Mouse (Mus musculus): Measurements from ENCODE around the gene Cd40. TPM values are rescaled to one million over a fixed set of nuclear protein-coding genes. Genes with fewer than 3 reads are reported as not detected.

Gene Cd40
- polyA plus RNA-seq, 1 experiment from 2014 or later = 4.5 TPM

DNA sequence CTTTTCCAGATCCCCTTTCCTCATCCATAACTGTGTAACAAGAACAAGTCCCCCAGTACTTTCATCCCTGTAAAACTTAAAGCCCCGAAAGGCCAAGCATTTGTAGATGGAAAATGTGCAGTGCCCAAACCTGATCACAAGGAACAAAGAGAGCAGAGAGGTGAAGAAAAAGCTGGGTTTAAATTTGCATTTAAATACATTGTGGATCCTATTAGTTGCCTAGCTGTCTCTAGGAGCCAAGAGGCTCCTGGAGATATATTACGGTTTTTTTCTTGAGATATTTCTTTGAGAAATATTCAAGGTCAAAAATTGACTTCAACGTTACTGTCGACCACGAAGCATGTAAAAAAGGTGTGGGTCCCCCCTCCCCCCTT is 20.4 kb upstream of the Cd40 start:
- H3K27ac ChIP-seq (ENCODE audit: low read depth) = no peak overlapping the region
- no peak for TF ChIP-seq EP300 (IDR thresholded peaks at IDR 0.05; ENCODE audit: low read depth)
- TF ChIP-seq CTCF (IDR thresholded peaks at IDR 0.05; ENCODE audit: low read depth) = no peak
- ATAC-seq (no peak), DNase-seq (no peak)
- H3K4me3 ChIP-seq (ENCODE audit: low read depth, low read length) = peak overlapping the region; percentile 71
- no peaks in the 10 kb centered on the region for H3K27me3 ChIP-seq (ENCODE audit: insufficient read depth, low read length)
- peak overlapping the region; percentile 87; the same call in 1 of the 2 replicates for H3K9ac ChIP-seq (replicated peaks)
- peak overlapping the region; percentile 80 for H3K4me2 ChIP-seq (ENCODE audit: low read depth, low read length)
- H3K36me3 ChIP-seq (replicated peaks; ENCODE audit: insufficient read depth, low read length) = no peaks in the 10 kb centered on the region
- no peaks in the 10 kb centered on the region for H3K9me3 ChIP-seq (ENCODE audit: low read length)
- 52% methylated on average over 5 of the region's 5 CpGs for WGBS (ENCODE audit: insufficient replicate concordance)
- peaks cover 14% of the 10 kb centered on the region for H3K4me1 ChIP-seq (ENCODE audit: insufficient read depth)

DNA sequence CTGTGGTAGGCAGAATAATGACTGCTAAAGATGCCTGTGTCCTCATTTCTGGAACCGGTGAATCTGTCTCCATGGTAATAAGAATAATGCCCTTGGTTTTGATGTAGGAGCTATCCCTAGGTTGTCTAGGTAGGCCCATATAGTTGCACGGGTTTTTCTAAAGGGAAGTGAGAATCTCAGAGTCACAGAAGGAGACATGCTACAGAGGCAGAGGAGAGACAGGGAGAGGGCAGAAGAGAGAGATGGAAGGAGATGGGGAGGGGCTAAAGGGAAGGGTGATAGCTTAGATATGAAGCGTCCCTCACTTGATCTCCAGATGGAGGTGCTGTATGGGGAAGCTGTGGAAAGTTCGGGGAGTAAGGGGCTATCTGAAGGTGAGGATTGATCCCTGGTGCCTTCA is 18.0 kb upstream of the Cd40 start:
- Histone ChIP-seq H3K9ac (replicated peaks) (no peak overlapping the region), H3K4me2 (ENCODE audit: low read depth, low read length) (no peak overlapping the region), H3K36me3 (replicated peaks; ENCODE audit: insufficient read depth, low read length) (no peaks in the 10 kb centered on the region), H3K27me3 (ENCODE audit: insufficient read depth, low read length) (no peaks in the 10 kb centered on the region), H3K9me3 (ENCODE audit: low read length) (no peaks in the 10 kb centered on the region), H3K4me1 (ENCODE audit: insufficient read depth) (peaks cover 20% of the 10 kb centered on the region), H3K27ac (ENCODE audit: low read depth) (no peak overlapping the region), H3K4me3 (ENCODE audit: low read depth, low read length) (no peak overlapping the region)
- DNase-seq (no peak), ATAC-seq (no peak)
- 48% methylated on average over 4 of the region's 4 CpGs for WGBS (ENCODE audit: insufficient replicate concordance)
- TF ChIP-seq CTCF (IDR thresholded peaks at IDR 0.05; ENCODE audit: low read depth) (no peak), EP300 (IDR thresholded peaks at IDR 0.05; ENCODE audit: low read depth) (no peak)

DNA sequence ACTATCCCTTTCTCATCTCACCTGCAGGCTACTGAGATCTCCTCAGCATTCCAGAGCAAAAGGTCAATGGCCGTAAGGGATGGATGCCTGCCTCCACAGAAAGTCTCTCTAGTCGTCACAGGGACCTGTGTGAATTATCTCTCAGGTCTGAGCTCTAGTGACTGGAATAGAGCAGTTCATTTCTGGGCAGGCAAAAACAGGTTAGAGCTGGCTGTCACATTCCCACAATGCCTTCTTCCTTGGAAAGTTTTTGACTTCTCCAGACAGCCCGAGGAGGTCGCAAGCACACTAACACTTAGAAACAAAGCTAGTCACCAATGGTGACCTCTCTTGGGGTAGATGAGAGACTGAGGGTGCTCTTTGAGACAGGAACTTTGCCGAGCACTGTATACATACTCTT is 13.3 kb upstream of the Cd40 start:
- Histone ChIP-seq H3K9me3 (ENCODE audit: low read length) (no peaks in the 10 kb centered on the region), H3K4me1 (ENCODE audit: insufficient read depth) (peaks cover 6% of the 10 kb centered on the region; the same call in 1 of the 2 replicates), H3K36me3 (replicated peaks; ENCODE audit: insufficient read depth, low read length) (no peaks in the 10 kb centered on the region), H3K27ac (ENCODE audit: low read depth) (no peak overlapping the region), H3K4me3 (ENCODE audit: low read depth, low read length) (no peak overlapping the region), H3K27me3 (ENCODE audit: insufficient read depth, low read length) (no peaks in the 10 kb centered on the region), H3K4me2 (ENCODE audit: low read depth, low read length) (no peak overlapping the region), H3K9ac (replicated peaks) (no peak overlapping the region)
- TF ChIP-seq EP300 (IDR thresholded peaks at IDR 0.05; ENCODE audit: low read depth) (no peak), CTCF (IDR thresholded peaks at IDR 0.05; ENCODE audit: low read depth) (no peak)
- ATAC-seq (no peak), DNase-seq (no peak)
- WGBS (ENCODE audit: insufficient replicate concordance) = 84% methylated on average over 5 of the region's 5 CpGs

DNA sequence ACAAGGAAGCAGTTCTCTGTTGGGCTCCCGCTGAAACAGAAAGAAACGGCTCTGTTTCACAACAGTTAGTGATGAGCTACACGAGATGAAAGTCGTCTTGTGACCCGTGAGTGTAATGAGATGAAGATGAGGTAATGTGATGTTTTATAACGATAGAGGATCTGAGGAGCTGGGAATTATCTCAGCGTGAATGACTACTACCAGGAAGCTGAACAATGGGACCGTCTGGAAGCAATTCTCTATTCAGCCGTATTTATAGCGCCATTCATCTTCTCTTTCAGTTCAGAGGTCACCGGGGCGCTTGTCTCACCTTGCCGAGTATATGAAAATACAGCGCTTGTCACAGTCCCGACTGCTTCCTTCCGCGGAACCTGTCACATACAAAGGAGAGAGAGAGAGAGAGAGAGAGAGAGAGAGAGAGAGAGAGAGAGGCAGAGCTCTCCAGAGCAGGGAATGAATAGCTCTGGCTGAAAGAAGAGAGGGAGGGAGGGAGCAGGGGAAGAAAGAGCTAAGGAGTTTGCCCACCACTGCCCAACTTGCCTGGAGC is 12.3 kb upstream of the Cd40 start:
- H3K27ac ChIP-seq (ENCODE audit: low read depth) = no peak overlapping the region
- H3K9ac ChIP-seq (replicated peaks) = no peak overlapping the region
- no peaks in the 10 kb centered on the region for H3K9me3 ChIP-seq (ENCODE audit: low read length)
- no peaks in the 10 kb centered on the region for H3K27me3 ChIP-seq (ENCODE audit: insufficient read depth, low read length)
- no peak overlapping the region for H3K4me3 ChIP-seq (ENCODE audit: low read depth, low read length)
- DNase-seq (no peak), ATAC-seq (no peak)
- H3K4me1 ChIP-seq (ENCODE audit: insufficient read depth) = peaks cover 6% of the 10 kb centered on the region; the same call in 1 of the 2 replicates
- no peaks in the 10 kb centered on the region for H3K36me3 ChIP-seq (replicated peaks; ENCODE audit: insufficient read depth, low read length)
- H3K4me2 ChIP-seq (ENCODE audit: low read depth, low read length) = no peak overlapping the region
- WGBS (ENCODE audit: insufficient replicate concordance) = 24% methylated on average over 17 of the region's 17 CpGs
- TF ChIP-seq CTCF (IDR thresholded peaks at IDR 0.05; ENCODE audit: low read depth) (no peak), EP300 (IDR thresholded peaks at IDR 0.05; ENCODE audit: low read depth) (no peak)

DNA sequence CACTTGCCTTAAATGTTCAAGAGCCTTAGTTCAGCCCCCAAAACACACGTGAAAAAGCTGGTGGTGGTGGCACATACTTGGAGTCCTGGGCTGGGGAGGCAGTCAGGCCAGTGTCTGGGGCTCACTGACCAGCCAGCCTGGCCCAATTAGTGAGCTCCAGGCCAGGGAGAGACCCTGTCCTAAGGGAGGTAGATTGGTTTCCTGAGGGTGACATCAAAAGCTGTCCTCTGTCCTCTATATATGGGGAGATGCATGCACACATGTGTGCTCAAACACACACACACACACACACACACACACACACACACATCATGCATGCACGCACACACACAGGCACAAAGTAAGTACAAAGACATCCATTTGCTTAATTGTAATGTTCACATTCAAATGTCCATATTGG is 11.7 kb upstream of the Cd40 start:
- H3K4me2 ChIP-seq (ENCODE audit: low read depth, low read length) = no peak overlapping the region
- no peak overlapping the region for H3K27ac ChIP-seq (ENCODE audit: low read depth)
- no peak for DNase-seq
- H3K27me3 ChIP-seq (ENCODE audit: insufficient read depth, low read length) = no peaks in the 10 kb centered on the region
- 54% methylated on average over 2 of the region's 2 CpGs for WGBS (ENCODE audit: insufficient replicate concordance)
- no peaks in the 10 kb centered on the region for H3K9me3 ChIP-seq (ENCODE audit: low read length)
- H3K9ac ChIP-seq (replicated peaks) = no peak overlapping the region
- H3K4me3 ChIP-seq (ENCODE audit: low read depth, low read length) = no peak overlapping the region
- no peaks in the 10 kb centered on the region for H3K36me3 ChIP-seq (replicated peaks; ENCODE audit: insufficient read depth, low read length)
- no peak for ATAC-seq
- H3K4me1 ChIP-seq (ENCODE audit: insufficient read depth) = peaks cover 6% of the 10 kb centered on the region; the same call in 1 of the 2 replicates
- TF ChIP-seq EP300 (IDR thresholded peaks at IDR 0.05; ENCODE audit: low read depth) (no peak), CTCF (IDR thresholded peaks at IDR 0.05; ENCODE audit: low read depth) (no peak)

DNA sequence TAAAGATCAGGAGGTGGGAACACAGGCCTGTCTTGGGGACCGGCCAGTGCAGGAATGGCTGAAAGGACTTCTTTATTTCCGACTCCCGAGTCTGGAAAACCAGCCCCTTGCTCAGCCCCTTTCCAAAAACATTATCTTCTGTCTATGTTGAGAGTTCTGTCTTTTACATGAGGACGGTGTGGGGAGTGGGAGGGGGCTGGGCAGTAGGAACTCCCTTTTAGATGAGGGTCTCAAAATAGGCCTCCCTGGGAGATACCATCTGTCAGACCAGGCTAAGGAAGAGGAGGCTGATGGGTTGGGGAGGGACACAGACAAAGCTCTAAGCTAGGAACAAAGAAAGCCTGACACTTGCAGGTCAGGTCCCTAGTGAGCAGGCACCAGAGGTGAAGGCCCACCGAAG is 6.4 kb upstream of the Cd40 start:
- H3K27ac ChIP-seq (ENCODE audit: low read depth) = no peak overlapping the region

More for the DNA sequence above, 6.4 kb upstream of the Cd40 start:
- no peak overlapping the region for H3K4me3 ChIP-seq (ENCODE audit: low read depth, low read length)
- DNase-seq (no peak), ATAC-seq (no peak)
- no peaks in the 10 kb centered on the region for H3K4me1 ChIP-seq (ENCODE audit: insufficient read depth)
- no peaks in the 10 kb centered on the region for H3K36me3 ChIP-seq (replicated peaks; ENCODE audit: insufficient read depth, low read length)
- whole genome bisulfite sequencing (ENCODE audit: insufficient replicate concordance) = 76% methylated on average over 5 of the region's 5 CpGs
- H3K9me3 ChIP-seq (ENCODE audit: low read length) = peaks cover 3% of the 10 kb centered on the region; the same call in 1 of the 2 replicates
- TF ChIP-seq EP300 (IDR thresholded peaks at IDR 0.05; ENCODE audit: low read depth) = no peak
- no peak for TF ChIP-seq CTCF (IDR thresholded peaks at IDR 0.05; ENCODE audit: low read depth)
- H3K27me3 ChIP-seq (ENCODE audit: insufficient read depth, low read length) = 0 out of 2 replicates have a peak, but pooled peaks cover 4% of the 10 kb centered on the region
- H3K4me2 ChIP-seq (ENCODE audit: low read depth, low read length) = no peak overlapping the region
- H3K9ac ChIP-seq (replicated peaks) = no peak overlapping the region
